Mouse (Mus musculus) heart, embryonic 11.5 days (tissue): Measurements from ENCODE around the gene Olfr51. TPM values are rescaled to one million over a fixed set of nuclear protein-coding genes. Genes with fewer than 3 reads are reported as not detected.
"Not testable (repeated sequence)": the region's sequence is repeated elsewhere in the genome, so short reads cannot be mapped to it uniquely, and the experiment has no call there.

Experiments
- ATAC-seq: fragments of 200-750 bp; cut with Nextera tagmentation; replicated peaks from 2 replicates; pipeline ENCODE4 v1.8.0; 2017; ENCODE audit warnings: moderate library complexity; ENCODE audit not compliant: insufficient number of reproducible peaks, low FRiP score, low TSS enrichment
- H3K27ac ChIP-seq: fragments of 300-500 bp; sonication (generic); 2 replicates; pipeline ENCODE4 v1.5.1; 2014; ENCODE audit warnings: mild to moderate bottlenecking, low read depth, low read length
- H3K27me3 ChIP-seq: fragments of 300-500 bp; sonication (generic); 2 replicates; pipeline ENCODE4 v1.6.1; 2014; ENCODE audit warnings: mild to moderate bottlenecking, low read length, mixed read lengths; ENCODE audit not compliant: control insufficient read depth, insufficient read depth
- H3K36me3 ChIP-seq: fragments of 300-500 bp; sonication (generic); 2 replicates; pipeline ENCODE4 v1.6.1; 2014; ENCODE audit warnings: mild to moderate bottlenecking, low read length, moderate library complexity, mixed read lengths; ENCODE audit not compliant: control insufficient read depth, insufficient read depth
- H3K4me1 ChIP-seq: fragments of 300-500 bp; sonication (generic); 2 replicates; pipeline ENCODE4 v1.6.1; 2014; ENCODE audit warnings: low read length; ENCODE audit not compliant: control insufficient read depth, insufficient read depth
- H3K4me2 ChIP-seq: fragments of 300-500 bp; sonication (generic); 2 replicates; pipeline ENCODE4 v1.6.1; 2014; ENCODE audit warnings: mild to moderate bottlenecking, moderate library complexity
- H3K4me3 ChIP-seq: fragments of 300-500 bp; sonication (generic); 2 replicates; pipeline ENCODE4 v1.5.1; 2014; ENCODE audit warnings: low read depth, low read length
- H3K9ac ChIP-seq: fragments of 300-500 bp; sonication (generic); 2 replicates; pipeline ENCODE4 v1.6.1; 2014; ENCODE audit warnings: mild to moderate bottlenecking, low read depth, low read length, moderate library complexity
- H3K9me3 ChIP-seq: fragments of 300-500 bp; sonication (generic); replicated peaks from 2 replicates; pipeline ENCODE4 v1.6.1; 2016; ENCODE audit warnings: low read length; ENCODE audit not compliant: control insufficient read depth
- WGBS: fragments of 180-500 bp; shearing (Covaris S2); extraction: QIAGEN DNeasy Blood & Tissue Kit; methylation state at CpG from one replicate; pipeline ENCODE4 v1.1.7; 2014; ENCODE audit not compliant: insufficient replicate concordance; 5-methylcytosine and 5-hydroxymethylcytosine counted together
- polyA plus RNA-seq: library from polyadenylated mRNA; unstranded; fragments of >200 nt; fragmentation: Nextera tagmentation; extraction: Ambion mirVana; gene quantifications from 2 replicates; pipeline ENCODE4 v1.2.1, GENCODE M21; 2014

Gene Olfr51
- polyA plus RNA-seq, 1 experiment from 2014 or later = not detected

DNA sequence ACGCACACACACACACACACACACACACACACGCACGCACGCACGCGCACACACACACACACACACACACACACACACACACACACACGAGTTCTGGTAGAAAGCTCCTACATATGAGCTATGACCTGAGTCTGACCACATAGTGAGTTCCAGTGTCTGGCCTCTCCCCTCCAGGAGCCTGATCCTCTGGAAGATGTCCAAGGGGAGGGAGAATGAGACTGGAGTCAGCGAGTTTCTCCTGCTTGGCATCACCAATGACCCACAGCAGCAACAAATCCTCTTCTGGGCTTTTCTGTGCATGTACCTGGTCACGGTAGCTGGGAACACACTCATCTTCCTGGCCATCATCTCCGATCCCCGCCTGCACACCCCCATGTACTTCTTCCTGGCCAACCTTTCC is 23.4 kb downstream of the Olfr51 start:
- not testable (repeated sequence) for ATAC-seq, H3K27me3 ChIP-seq, H3K9me3 ChIP-seq, H3K9ac ChIP-seq, H3K4me2 ChIP-seq, H3K36me3 ChIP-seq, H3K27ac ChIP-seq, H3K4me3 ChIP-seq, H3K4me1 ChIP-seq
- 79% methylated on average over 11 of the region's 11 CpGs for WGBS

DNA sequence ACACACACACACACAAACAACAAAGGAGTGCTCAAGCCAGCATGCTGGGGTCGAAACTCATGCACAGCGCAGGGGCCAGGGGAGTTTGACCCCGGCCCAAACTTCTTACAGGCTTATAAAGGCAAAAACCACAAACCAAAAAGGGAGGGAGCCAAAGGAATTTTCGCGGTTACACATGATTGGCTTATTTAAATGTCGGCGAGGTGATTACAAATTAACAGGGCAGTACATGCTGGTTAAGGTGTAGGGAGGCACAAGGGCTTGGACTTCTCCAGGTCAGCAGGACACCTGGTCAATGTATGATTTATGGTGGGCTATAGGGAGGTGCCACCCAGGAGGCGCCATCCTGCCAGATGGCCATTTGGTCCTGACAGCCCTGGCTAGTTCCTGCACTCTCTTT is 26.0 kb downstream of the Olfr51 start:
- not testable (repeated sequence) for H3K9ac ChIP-seq

DNA sequence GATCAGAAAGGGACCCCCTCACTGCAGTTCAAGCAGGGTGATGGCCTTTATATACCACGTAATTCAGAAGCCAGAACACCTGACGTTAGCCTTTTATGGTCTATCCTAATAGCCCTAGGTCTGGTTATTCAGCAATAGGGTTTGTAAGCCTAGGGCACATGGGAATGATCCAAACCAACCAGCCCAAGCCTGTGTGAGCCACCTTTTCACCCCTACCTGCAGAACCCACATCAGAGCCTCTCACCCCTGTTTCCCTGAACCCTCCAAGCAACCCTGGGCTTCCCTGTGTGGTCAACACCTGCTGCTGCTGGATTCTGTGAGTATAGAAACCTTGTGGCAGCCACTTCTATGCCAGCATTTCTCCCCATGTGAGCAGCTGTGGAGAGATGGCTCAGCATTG is 26.8 kb downstream of the Olfr51 start:
- H3K4me1 ChIP-seq = no peaks in the 10 kb centered on the region
- no peak for ATAC-seq
- H3K36me3 ChIP-seq = no peaks in the 10 kb centered on the region
- no peak overlapping the region for H3K4me3 ChIP-seq
- no peak overlapping the region for H3K4me2 ChIP-seq
- no peaks in the 10 kb centered on the region; the same call in 1 of the 2 replicates for H3K27me3 ChIP-seq
- H3K27ac ChIP-seq = no peak overlapping the region
- WGBS = 79% methylated on average over 2 of the region's 2 CpGs
- H3K9ac ChIP-seq = no peak overlapping the region
- no peaks in the 10 kb centered on the region for H3K9me3 ChIP-seq

More for the DNA sequence above, 26.0 kb downstream of the Olfr51 start:
- H3K9me3 ChIP-seq, ATAC-seq, H3K4me2 ChIP-seq, H3K36me3 ChIP-seq, H3K4me1 ChIP-seq, H3K27ac ChIP-seq, H3K27me3 ChIP-seq, H3K4me3 ChIP-seq: not testable (repeated sequence)
- 78% methylated on average over 8 of the region's 8 CpGs for WGBS

DNA sequence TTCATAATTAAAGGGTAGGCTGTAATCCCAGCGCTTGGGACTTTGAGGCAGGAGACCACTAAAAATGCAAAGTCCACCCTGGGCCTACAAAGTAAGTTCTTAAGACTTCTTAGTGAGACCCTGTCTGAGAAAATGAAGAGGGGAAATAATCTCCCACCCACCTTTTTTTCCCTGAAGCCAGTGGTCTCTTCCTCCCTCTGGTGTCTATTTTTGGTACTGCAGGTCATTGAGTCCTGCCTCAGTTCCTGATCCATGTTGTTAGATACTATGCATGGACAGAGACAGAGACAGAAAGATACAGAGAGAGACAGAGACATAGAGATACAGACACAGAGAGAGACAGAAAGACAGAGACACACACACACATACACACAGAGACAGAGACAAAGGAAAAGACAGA is 29.5 kb downstream of the Olfr51 start:
- no peak for ATAC-seq
- no peaks in the 10 kb centered on the region for H3K36me3 ChIP-seq
- 35% methylated on average over 1 of the region's 1 CpGs for WGBS
- no peaks in the 10 kb centered on the region; the same call in 1 of the 2 replicates for H3K27me3 ChIP-seq
- no peak overlapping the region for H3K4me3 ChIP-seq
- H3K4me1 ChIP-seq = no peaks in the 10 kb centered on the region
- no peak overlapping the region for H3K9ac ChIP-seq
- H3K4me2 ChIP-seq = no peak overlapping the region
- no peaks in the 10 kb centered on the region for H3K9me3 ChIP-seq
- no peak overlapping the region for H3K27ac ChIP-seq

DNA sequence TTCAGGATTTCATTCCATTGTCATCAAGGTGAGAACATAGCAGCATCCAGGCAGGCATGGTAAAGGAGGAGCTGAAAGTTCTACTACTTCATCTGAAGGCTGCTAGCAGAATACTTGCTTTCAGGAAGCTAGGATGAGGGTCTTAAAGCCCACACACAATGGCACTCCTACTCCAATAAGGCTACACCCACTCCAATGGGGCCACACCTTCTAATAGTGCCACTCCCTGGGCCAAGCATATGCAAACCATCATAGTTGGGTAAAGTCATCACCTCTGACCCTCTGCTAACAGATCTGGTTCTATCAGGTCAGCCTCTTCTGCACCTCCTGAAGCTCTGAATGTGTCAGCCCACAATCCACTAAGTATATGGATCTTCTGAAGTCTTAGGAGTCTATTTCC is 30.7 kb downstream of the Olfr51 start:
- not testable (repeated sequence) for H3K36me3 ChIP-seq, H3K4me2 ChIP-seq, H3K4me1 ChIP-seq, H3K9ac ChIP-seq, H3K9me3 ChIP-seq, H3K27me3 ChIP-seq, H3K27ac ChIP-seq, H3K4me3 ChIP-seq, ATAC-seq

DNA sequence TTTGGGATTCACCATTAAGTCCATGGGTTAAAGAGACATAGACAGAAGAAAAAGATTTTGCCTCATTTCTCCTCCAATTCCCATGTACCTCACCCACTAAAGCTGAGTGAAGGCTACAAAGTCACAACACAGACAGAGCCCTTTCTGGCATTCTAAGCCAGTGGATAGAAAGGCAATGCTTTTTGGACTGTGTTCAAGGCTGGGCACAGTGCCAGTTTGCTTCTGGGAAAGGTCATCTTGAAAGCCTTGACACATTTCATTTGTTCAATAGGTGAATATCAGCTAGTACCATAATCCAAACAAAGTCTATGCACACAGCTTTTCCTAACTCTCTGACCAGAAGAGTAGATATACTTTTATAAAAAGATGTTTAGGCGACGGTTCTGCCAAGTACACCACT is 32.6 kb downstream of the Olfr51 start:
- H3K4me1 ChIP-seq = no peaks in the 10 kb centered on the region
- H3K4me2 ChIP-seq = no peak overlapping the region
- WGBS = 75% methylated on average over 2 of the region's 2 CpGs
- H3K4me3 ChIP-seq = no peak overlapping the region
- H3K9me3 ChIP-seq = no peaks in the 10 kb centered on the region
- no peak for ATAC-seq
- H3K36me3 ChIP-seq = no peaks in the 10 kb centered on the region
- no peak overlapping the region for H3K27ac ChIP-seq
- H3K9ac ChIP-seq = no peak overlapping the region
- H3K27me3 ChIP-seq = no peaks in the 10 kb centered on the region; the same call in 1 of the 2 replicates

DNA sequence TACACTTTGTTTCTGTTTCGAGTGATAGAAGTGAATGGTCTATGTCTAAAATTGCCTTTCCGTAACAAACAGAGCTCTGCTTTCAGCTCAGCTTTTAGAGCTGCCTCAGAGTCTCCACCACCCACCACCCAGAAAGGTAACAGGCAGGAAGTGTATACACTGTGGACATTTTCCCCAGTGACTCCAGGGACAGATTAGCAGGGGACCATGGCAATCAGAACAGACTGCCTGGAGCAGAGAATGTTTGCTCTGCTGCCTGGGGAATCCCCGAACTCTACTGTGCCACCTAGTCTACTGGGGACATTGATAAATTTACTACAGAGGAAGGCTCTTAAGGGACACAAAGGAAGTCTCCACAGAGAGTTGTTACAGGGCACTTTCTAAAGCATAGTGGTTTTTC is 41.4 kb downstream of the Olfr51 start:
- not testable (repeated sequence) for H3K27ac ChIP-seq, H3K36me3 ChIP-seq, H3K27me3 ChIP-seq, H3K4me3 ChIP-seq, H3K4me2 ChIP-seq, H3K4me1 ChIP-seq, H3K9ac ChIP-seq, H3K9me3 ChIP-seq, ATAC-seq
- 60% methylated on average over 3 of the region's 3 CpGs for WGBS

DNA sequence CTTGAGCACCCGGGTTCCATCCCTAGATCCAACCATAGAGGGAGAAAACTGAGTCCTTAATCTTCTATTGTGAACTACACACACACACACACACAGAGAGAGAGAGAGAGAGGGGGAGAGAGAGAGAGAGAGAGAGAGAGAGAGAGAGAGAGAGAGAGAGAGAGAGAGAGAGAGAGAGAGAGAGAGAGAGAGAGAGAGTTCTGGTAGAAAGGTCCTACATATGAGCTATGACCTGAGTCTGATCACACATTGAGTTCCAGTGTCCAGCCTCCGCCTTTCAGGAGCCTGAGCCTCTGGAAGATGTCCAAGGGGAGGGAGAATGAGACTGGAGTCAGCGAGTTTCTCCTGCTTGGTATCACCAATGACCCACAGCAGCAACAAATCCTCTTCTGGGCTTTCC is 44.4 kb downstream of the Olfr51 start, which contains the start of gene Olfr1375:
Olfr1375 (plus strand) TSS at position 301 of the 400 bp plus-strand sequence.
- not testable (repeated sequence) for H3K9ac ChIP-seq, H3K27ac ChIP-seq, H3K9me3 ChIP-seq, H3K36me3 ChIP-seq, ATAC-seq, H3K4me1 ChIP-seq, H3K27me3 ChIP-seq, H3K4me2 ChIP-seq, H3K4me3 ChIP-seq
- whole genome bisulfite sequencing = 64% methylated on average over 3 of the region's 3 CpGs

DNA sequence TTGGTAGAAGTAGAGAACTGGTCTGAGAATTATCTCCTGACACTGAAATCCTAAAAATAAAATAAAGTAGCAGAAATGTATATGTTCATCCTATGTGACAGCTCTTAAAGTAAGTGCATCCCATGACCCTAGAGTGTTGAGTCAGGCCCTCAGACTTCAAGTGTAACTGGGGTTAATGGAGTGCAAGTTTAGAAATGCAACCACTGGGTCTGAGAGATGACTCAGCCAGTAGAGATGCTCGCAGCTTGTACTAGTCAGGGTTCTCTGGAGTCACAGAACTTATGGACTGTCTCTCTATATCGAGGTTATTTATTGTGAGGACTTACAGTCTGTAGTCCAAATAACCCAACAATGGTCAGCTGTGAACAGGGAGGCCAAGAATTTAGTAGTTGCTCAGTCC is 48.3 kb downstream of the Olfr51 start:
- 50% methylated on average over 2 of the region's 2 CpGs for WGBS
- Histone ChIP-seq H3K4me3 (no peak overlapping the region), H3K9ac (no peak overlapping the region), H3K27ac (no peak overlapping the region), H3K4me1 (no peaks in the 10 kb centered on the region), H3K9me3 (no peaks in the 10 kb centered on the region), H3K27me3 (no peaks in the 10 kb centered on the region), H3K4me2 (no peak overlapping the region), H3K36me3 (no peaks in the 10 kb centered on the region)
- ATAC-seq = no peak
